In genomic region chr10:111528283-111528682, GRCm38 (mm10) we compare ENCODE assay signal across 27 mouse cellular contexts. TPM values are rescaled to one million over a fixed set of nuclear protein-coding genes. Genes with fewer than 3 reads are reported as not detected.
DNase-seq lines count a peak whose midpoint lies in the region; ATAC-seq lines count a peak whose summit lies in the region.
"Had no signal": no experiment of that assay in that cellular context is flagged by ENCODE, and none has a peak within 500 bp of the region (broad histone marks: within the 10 kb centered on the region; RNA-seq: fewer than 3 reads in every experiment).

No protein-coding gene starts in this region.

- H3K36me3 ChIP-seq in kidney, embryonic 16.5 days (ENCODE audit: insufficient read depth, low read length): no peaks in the 10 kb centered on the region
- H3K36me3 ChIP-seq in stomach, embryonic 15.5 days: no peaks in the 10 kb centered on the region
- H3K36me3 ChIP-seq: embryonic facial prominence, embryonic 13.5 days; heart, embryonic 10.5 days; liver, embryonic 13.5 days; midbrain, embryonic 15.5 days; neural tube, embryonic 12.5 days had no signal

- peak; percentile 35; the same call in 1 of the 2 replicates for ATAC-seq in kidney, embryonic 16.5 days (ENCODE audit: low FRiP score, low TSS enrichment)
- ATAC-seq in activated CD4-positive, CD25-positive, alpha-beta regulatory T cell, adult 4 months: peak; percentile 31
- peak; percentile 22 to 54; a peak in 1 of 4 replicates for ATAC-seq in hematopoietic stem cell, adult 5-6 weeks (replicated peaks in 1 of 2; ENCODE audit: insufficient read depth in 1 of 2, low FRiP score in 2 of 2, low TSS enrichment in 1 of 2, low read depth in 1 of 2, poor library complexity in 2 of 2, severe bottlenecking in 2 of 2)
- ATAC-seq in stomach, embryonic 15.5 days (ENCODE audit: insufficient read depth, low FRiP score, low read depth): 0 out of 2 replicates have a peak, but pooled peaks have one; percentile 29
- ATAC-seq in erythroblast, adult 5-6 weeks (replicated peaks; ENCODE audit: low FRiP score, poor library complexity, severe bottlenecking): no peak
- ATAC-seq: forebrain, embryonic 13.5 days; hindbrain, postnatal 0 days; midbrain, embryonic 15.5 days had no signal

- 29% methylated on average over 4 of the region's 4 CpGs for WGBS in kidney, embryonic 16.5 days
- 44% methylated on average over 4 of the region's 4 CpGs for WGBS in stomach, embryonic 15.5 days

- H3K4me2 ChIP-seq in kidney, embryonic 16.5 days (replicated peaks; ENCODE audit: low read depth, low read length): peak overlapping the region; percentile 6; the same call in 1 of the 2 replicates
- no peak overlapping the region for H3K4me2 ChIP-seq in stomach, embryonic 15.5 days
- H3K4me2 ChIP-seq: embryonic facial prominence, embryonic 13.5 days; forebrain, embryonic 13.5 days; liver, embryonic 13.5 days; midbrain, embryonic 15.5 days; neural tube, embryonic 12.5 days had no signal

- no peaks in the 10 kb centered on the region for H3K27me3 ChIP-seq in kidney, embryonic 16.5 days (ENCODE audit: insufficient read depth, low read length)
- H3K27me3 ChIP-seq in stomach, embryonic 15.5 days (replicated peaks): no peaks in the 10 kb centered on the region
- H3K27me3 ChIP-seq: embryonic facial prominence, embryonic 13.5 days; forebrain, embryonic 13.5 days; liver, embryonic 13.5 days; megakaryocyte, embryonic 14.5 days; midbrain, embryonic 15.5 days; neural tube, embryonic 12.5 days had no signal

- H3K4me3 ChIP-seq in kidney, embryonic 16.5 days (ENCODE audit: low read length): no peak overlapping the region
- H3K4me3 ChIP-seq in stomach, embryonic 15.5 days (replicated peaks): no peak overlapping the region
- H3K4me3 ChIP-seq: embryonic facial prominence, embryonic 13.5 days; forebrain, embryonic 13.5 days; gastrocnemius, adult 2 months; heart, embryonic 10.5 days; layer of hippocampus, adult 2 months; liver, embryonic 13.5 days; megakaryocyte, embryonic 14.5 days; midbrain, embryonic 15.5 days; neural tube, embryonic 12.5 days had no signal

- H3K9me3 ChIP-seq in kidney, embryonic 16.5 days (ENCODE audit: low read length): no peaks in the 10 kb centered on the region
- no peaks in the 10 kb centered on the region for H3K9me3 ChIP-seq in stomach, embryonic 15.5 days
- H3K9me3 ChIP-seq: embryonic facial prominence, embryonic 13.5 days; forebrain, embryonic 13.5 days; heart, embryonic 10.5 days; liver, embryonic 13.5 days; megakaryocyte, embryonic 14.5 days; midbrain, embryonic 15.5 days; neural tube, embryonic 12.5 days had no signal

- DNase-seq in kidney, adult 8-10 months: no peak
- no peak for DNase-seq in cerebellum, adult 9-10 months
- DNase-seq: cerebellum, adult 18-20 months; cerebellum, postnatal 36 days; embryo, embryonic 11 days; gastrocnemius, adult 2 months; heart, postnatal 4 days; kidney, postnatal 10 days; layer of hippocampus, postnatal 36 days; liver, embryonic 13.5 days; lung, adult 2 months; lung, postnatal 14 days; retina, postnatal 1 day; thymus, adult 2 months had no signal

- peaks cover 18% of the 10 kb centered on the region; the same call in 1 of the 2 replicates for H3K4me1 ChIP-seq in kidney, embryonic 16.5 days (ENCODE audit: insufficient read depth, low read length)
- H3K4me1 ChIP-seq in stomach, embryonic 15.5 days: no peaks in the 10 kb centered on the region
- H3K4me1 ChIP-seq: liver, embryonic 13.5 days; midbrain, embryonic 15.5 days had no signal

- no peak overlapping the region; the same call in 1 of the 2 replicates for H3K9ac ChIP-seq in kidney, embryonic 16.5 days (replicated peaks; ENCODE audit: low read length)
- H3K9ac ChIP-seq in stomach, embryonic 15.5 days: no peak overlapping the region
- H3K9ac ChIP-seq: embryonic facial prominence, embryonic 13.5 days; forebrain, embryonic 13.5 days; liver, embryonic 13.5 days; midbrain, embryonic 15.5 days; neural tube, embryonic 12.5 days had no signal

- H3K27ac ChIP-seq in kidney, embryonic 16.5 days (ENCODE audit: low read length): no peak overlapping the region
- H3K27ac ChIP-seq in stomach, embryonic 15.5 days: peak overlapping the region; percentile 2
- H3K27ac ChIP-seq: embryonic facial prominence, embryonic 13.5 days; forebrain, embryonic 13.5 days; gastrocnemius, adult 2 months; hindbrain, postnatal 0 days; layer of hippocampus, adult 2 months; liver, embryonic 13.5 days; midbrain, embryonic 15.5 days; neural tube, embryonic 12.5 days had no signal

RNA-seq across cellular contexts. Expression of gene Phlda1, which starts 22.2 kb away (rescaled TPM):
- 27.3 and 36.6 TPM in 2 replicates for polyA plus RNA-seq in kidney, embryonic 16.5 days (2015; fragmentation: Nextera tagmentation; extraction: Ambion mirVana)
- polyA plus RNA-seq in activated CD4-positive, CD25-positive, alpha-beta regulatory T cell, adult 4 months (2017; shearing (Covaris generic)): 1 to 10 TPM; 4.9 to 5.6 TPM
- 0.88 and 3.4 TPM in 2 replicates for total RNA-seq in hematopoietic stem cell, adult 5-6 weeks (2017)
- 44.7 and 58.3 TPM in 2 replicates for polyA plus RNA-seq in stomach, embryonic 15.5 days (2015; fragmentation: Nextera tagmentation; extraction: Ambion mirVana)
- 0.38 and 4.0 TPM in 2 replicates for total RNA-seq in erythroblast, adult 5-6 weeks (2015; ENCODE audit: low replicate concordance)
- 0.84 TPM in 1 of 2 replicates, not detected in the other for total RNA-seq in erythroblast, adult 5-6 weeks (2017; ENCODE audit: low replicate concordance)

RNA-seq across cellular contexts. Expression of gene Nap1l1, which starts 55.3 kb away (rescaled TPM):
- 203 and 209 TPM in 2 replicates for polyA plus RNA-seq in kidney, embryonic 16.5 days (2015; fragmentation: Nextera tagmentation; extraction: Ambion mirVana)
- polyA plus RNA-seq in activated CD4-positive, CD25-positive, alpha-beta regulatory T cell, adult 4 months (2017; shearing (Covaris generic)): 100 to 1,000 TPM; 155 to 159 TPM
- 611 and 635 TPM in 2 replicates for total RNA-seq in hematopoietic stem cell, adult 5-6 weeks (2017)
- polyA plus RNA-seq in stomach, embryonic 15.5 days (2015; fragmentation: Nextera tagmentation; extraction: Ambion mirVana): 188 and 214 TPM in 2 replicates
- total RNA-seq in erythroblast, adult 5-6 weeks (2015; ENCODE audit: low replicate concordance): 105 and 154 TPM in 2 replicates
- total RNA-seq in erythroblast, adult 5-6 weeks (2017; ENCODE audit: low replicate concordance): 128 and 220 TPM in 2 replicates
